Mouse (Mus musculus): ENCODE measurements around the gene Trim16.

GRCm38 (mm10) chr11:62824211-62824610 is 4.2 kb downstream of the Trim16 start:
- no peak for TF ChIP-seq CTCF (IDR thresholded peaks at IDR 0.05; ENCODE audit: low read depth, low read length)
- no peak for TF ChIP-seq POLR2A (IDR thresholded peaks at IDR 0.05; ENCODE audit: insufficient read depth, low read length)
- no peak for TF ChIP-seq EP300 (IDR thresholded peaks at IDR 0.05; ENCODE audit: insufficient read depth, low read depth, low read length)

Data from ES-Bruce4 (cell line).